Mouse (Mus musculus) heart, adult 2 months (tissue): Measurements from ENCODE around the gene Car15. TPM values are rescaled to one million over a fixed set of nuclear protein-coding genes. Genes with fewer than 3 reads are reported as not detected.

Experiments
- DNase-seq, 2 experiments: peaks; one replicate each; pipeline ENCODE4 v3.0.0; 2021
- H3K27ac ChIP-seq: fragments of 200-600 bp; 2 replicates; pipeline ENCODE4 v1.8.1; 2022
- H3K27me3 ChIP-seq: fragments of 200-500 bp; 2 replicates; pipeline ENCODE4 v1.6.1; 2012; ENCODE audit warnings: mild to moderate bottlenecking, low read length, inconsistent platforms, mixed read lengths; ENCODE audit not compliant: control insufficient read depth, insufficient read depth
- H3K36me3 ChIP-seq: fragments of 200-500 bp; 2 replicates; pipeline ENCODE4 v1.6.1; 2012; ENCODE audit warnings: low read length, inconsistent platforms; ENCODE audit not compliant: control insufficient read depth, insufficient read depth
- H3K4me1 ChIP-seq: fragments of 200-500 bp; 2 replicates; pipeline ENCODE4 v1.6.1; 2011; ENCODE audit warnings: low read length; ENCODE audit not compliant: control insufficient read depth, insufficient read depth
- H3K4me3 ChIP-seq: fragments of 200-600 bp; 2 replicates; pipeline ENCODE4 v1.8.1; 2022
- H3K79me2 ChIP-seq: fragments of 200-500 bp; replicated peaks from 2 replicates; pipeline ENCODE4 v1.6.1; 2012; ENCODE audit warnings: mild to moderate bottlenecking, inconsistent platforms, low read length, moderate library complexity, mixed read lengths; ENCODE audit not compliant: control insufficient read depth, insufficient read depth
- H3K9ac ChIP-seq: fragments of 200-500 bp; 2 replicates; pipeline ENCODE4 v1.6.1; 2012; ENCODE audit warnings: low read depth, mild to moderate bottlenecking, control low read depth, inconsistent platforms, low read length, mixed read lengths
- CTCF ChIP-seq: fragments of 200-600 bp; IDR thresholded peaks from 2 replicates; pipeline ENCODE4 v1.8.1; 2022; ENCODE audit warnings: antibody characterized with exemption, mild to moderate bottlenecking, moderate library complexity
- EP300 ChIP-seq: fragments of 200-500 bp; IDR thresholded peaks from 2 replicates; pipeline ENCODE4 v1.6.1; 2011; ENCODE audit warnings: low read depth, low read length, control low read depth; ENCODE audit not compliant: insufficient read depth
- POLR2A ChIP-seq: fragments of 200-500 bp; IDR thresholded peaks from 2 replicates; pipeline ENCODE4 v1.6.1; 2011; ENCODE audit warnings: mild to moderate bottlenecking, low read depth, low read length, control low read depth; ENCODE audit not compliant: insufficient read depth
- WGBS: fragments of 180-500 bp; shearing (Covaris S2); methylation state at CpG from one replicate; pipeline ENCODE4 v1.1.7; 2018; 5-methylcytosine and 5-hydroxymethylcytosine counted together
- intact Hi-C: fragments of 180-260 bp; cut with DNase I; formaldehyde crosslinking; loops from one replicate; pipeline ENCODE4 v1.15.1; 2025
- polyA plus RNA-seq: library from polyadenylated mRNA; depleted of rRNA; stranded (reverse); fragments of >200 nt; gene quantifications from 2 replicates; pipeline ENCODE4 v1.2.3, GENCODE M21; 2012
- total RNA-seq, 2 experiments: library from RNA; stranded (reverse); gene quantifications; 2 replicates each; pipeline ENCODE4 v1.2.3; 2021

Gene Car15
- total and polyA plus RNA-seq, 3 experiments: 1.6 to 5.2 (median 2.9) TPM

- H3K79me2 ChIP-seq: peaks cover 8% of the 10 kb centered on the region; the same call in 1 of the 2 replicates
- no peak overlapping the region for H3K27ac ChIP-seq
- peaks cover 2% of the 10 kb centered on the region; the same call in 1 of the 2 replicates for H3K4me1 ChIP-seq
- TF ChIP-seq CTCF (no peak), POLR2A (no peak), EP300 (no peak)
- no peak overlapping the region for H3K9ac ChIP-seq
- 61% methylated on average over 4 of the region's 4 CpGs for WGBS
- no peaks in the 10 kb centered on the region for H3K27me3 ChIP-seq
- no peak for DNase-seq
- H3K36me3 ChIP-seq: peaks cover 2% of the 10 kb centered on the region; the same call in 1 of the 2 replicates
- no peak overlapping the region for H3K4me3 ChIP-seq
- intact Hi-C loops: no loop called here
Observed at GRCm38 (mm10) chr16:17872995-17873394, 34.8 kb upstream of the Car15 start.

GRCm38 (mm10) chr16:17871248-17871647, 33.1 kb upstream of the Car15 start:
- WGBS: 54% methylated on average over 5 of the region's 5 CpGs
- Histone ChIP-seq H3K4me1 (peaks cover 2% of the 10 kb centered on the region; the same call in 1 of the 2 replicates), H3K79me2 (peaks cover 5% of the 10 kb centered on the region; the same call in 1 of the 2 replicates), H3K36me3 (no peaks in the 10 kb centered on the region), H3K9ac (no peak overlapping the region), H3K27me3 (no peaks in the 10 kb centered on the region), H3K27ac (no peak overlapping the region), H3K4me3 (no peak overlapping the region)
- peak in 1 of 2 experiments; percentile 4 for DNase-seq
- intact Hi-C loops: no loop called here
- no peak for TF ChIP-seq EP300
- no peak for TF ChIP-seq POLR2A
- TF ChIP-seq CTCF: no peak

DNA sequence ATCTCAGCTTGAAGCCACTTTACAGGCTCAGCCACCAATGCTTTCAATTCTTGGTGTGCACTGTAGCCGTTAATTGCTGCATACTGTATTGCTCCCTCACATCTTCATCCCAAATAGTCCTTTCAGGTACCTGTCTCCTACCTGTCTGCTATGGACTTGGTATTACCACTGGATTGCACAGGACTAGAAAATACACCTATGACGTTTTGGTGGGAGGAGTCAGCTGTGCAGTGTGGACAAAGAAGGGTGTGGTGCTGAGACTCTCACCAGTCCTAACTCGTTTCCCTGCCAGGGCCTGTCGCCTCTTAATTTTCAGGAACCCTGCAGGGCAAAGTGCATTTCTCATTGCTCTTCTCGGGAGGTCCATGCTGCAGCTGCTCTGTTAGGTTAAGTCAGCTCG, 27.6 kb upstream of the Car15 start:
- WGBS: 62% methylated on average over 6 of the region's 6 CpGs

GRCm38 (mm10) chr16:17865293-17865692, 27.1 kb upstream of the Car15 start:
- no peak for DNase-seq
- no peak overlapping the region for H3K9ac ChIP-seq
- H3K27me3 ChIP-seq: no peaks in the 10 kb centered on the region
- WGBS: 71% methylated on average over 2 of the region's 2 CpGs
- no peaks in the 10 kb centered on the region for H3K4me1 ChIP-seq
- H3K4me3 ChIP-seq: no peak overlapping the region
- H3K36me3 ChIP-seq: no peaks in the 10 kb centered on the region
- intact Hi-C loops: no loop called here
- peaks cover 7% of the 10 kb centered on the region for H3K79me2 ChIP-seq
- no peak overlapping the region for H3K27ac ChIP-seq
- no peak for TF ChIP-seq EP300
- no peak for TF ChIP-seq CTCF
- no peak for TF ChIP-seq POLR2A

More for the DNA sequence above, 27.6 kb upstream of the Car15 start:
- no peak for DNase-seq
- H3K4me3 ChIP-seq: no peak overlapping the region
- H3K27ac ChIP-seq: no peak overlapping the region
- no peaks in the 10 kb centered on the region for H3K4me1 ChIP-seq
- TF ChIP-seq EP300 (no peak), POLR2A (no peak), CTCF (no peak)
- H3K36me3 ChIP-seq: no peaks in the 10 kb centered on the region
- H3K9ac ChIP-seq: no peak overlapping the region
- intact Hi-C loops: no loop called here
- no peaks in the 10 kb centered on the region for H3K27me3 ChIP-seq
- H3K79me2 ChIP-seq: peaks cover 7% of the 10 kb centered on the region

- Histone ChIP-seq H3K4me3 (no peak overlapping the region), H3K4me1 (no peaks in the 10 kb centered on the region), H3K36me3 (no peaks in the 10 kb centered on the region), H3K27ac (no peak overlapping the region), H3K27me3 (no peaks in the 10 kb centered on the region), H3K79me2 (peaks cover 1% of the 10 kb centered on the region; the same call in 1 of the 2 replicates), H3K9ac (no peak overlapping the region)
- no peak for DNase-seq
- peak; percentile 61 for TF ChIP-seq CTCF
- no peak for TF ChIP-seq EP300
- intact Hi-C loops: no loop called here
Observed at GRCm38 (mm10) chr16:17858592-17858991, 20.4 kb upstream of the Car15 start.

GRCm38 (mm10) chr16:17857157-17857556, 19.0 kb upstream of the Car15 start:
- H3K9ac ChIP-seq: no peak overlapping the region
- H3K4me1 ChIP-seq: no peaks in the 10 kb centered on the region
- no peak overlapping the region for H3K4me3 ChIP-seq
- no peak for DNase-seq
- H3K27me3 ChIP-seq: no peaks in the 10 kb centered on the region
- 91% methylated on average over 7 of the region's 7 CpGs for WGBS
- no peak overlapping the region for H3K27ac ChIP-seq
- no peaks in the 10 kb centered on the region for H3K36me3 ChIP-seq
- intact Hi-C loops: no loop called here
- TF ChIP-seq CTCF: no peak
- TF ChIP-seq POLR2A: no peak
- no peak for TF ChIP-seq EP300
- H3K79me2 ChIP-seq: peaks cover 1% of the 10 kb centered on the region; the same call in 1 of the 2 replicates
